Mouse (Mus musculus): Measurements from ENCODE around the gene Ado. TPM values are rescaled to one million over a fixed set of nuclear protein-coding genes. Genes with fewer than 3 reads are reported as not detected.

Ado gene
- 9.6 and 13.2 TPM in 2 replicates for polyA plus RNA-seq (2012; rRNA removed)

DNA sequence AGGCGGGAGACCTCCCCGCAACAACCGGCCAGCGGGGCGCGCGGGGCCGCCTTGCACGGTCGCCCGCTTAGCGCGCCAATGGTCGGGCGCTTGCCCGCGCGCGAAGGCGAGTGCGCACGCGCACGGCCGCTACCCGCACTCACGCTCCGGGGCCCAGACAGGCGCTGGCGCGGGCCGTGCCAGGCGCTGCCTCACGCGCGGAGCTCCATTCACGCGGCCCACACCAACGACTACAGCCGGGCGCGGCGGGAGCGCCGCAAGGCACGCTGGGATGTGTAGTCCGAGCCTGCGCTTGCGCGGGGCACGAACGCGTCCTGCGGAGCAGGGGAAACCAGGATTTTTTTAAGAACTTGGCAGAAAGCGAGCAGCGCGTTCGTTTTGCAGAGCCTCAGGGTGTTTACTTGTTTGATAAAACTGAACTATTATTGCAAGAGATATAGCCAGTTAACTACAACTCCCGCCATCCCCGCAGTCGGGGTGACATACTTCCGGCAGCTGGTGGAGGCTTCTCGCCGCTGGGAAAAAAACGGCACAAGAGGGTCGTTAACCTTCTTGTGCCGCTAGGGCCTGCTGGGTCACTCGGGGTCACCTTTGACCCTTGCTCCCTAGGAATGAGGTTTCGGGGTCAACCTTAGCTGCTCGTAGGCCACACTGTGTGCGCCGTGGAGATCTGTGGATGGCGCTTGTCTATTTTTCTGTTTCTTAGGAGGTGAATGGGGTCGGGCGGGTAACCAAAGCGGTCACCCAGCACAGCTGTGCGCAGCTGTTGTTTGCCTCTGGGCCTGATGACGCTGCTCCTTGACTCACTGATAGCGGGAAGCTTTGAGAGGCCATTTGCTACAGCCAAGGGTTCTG lies at the start of gene Ado:
Gene Ado (minus strand): TSS at position 79 of the 855 bp plus-strand sequence.
- under 1% methylated on average over 78 of the region's 79 CpGs for WGBS
- peak; percentile 73 to 76 for DNase-seq (ENCODE audit: low read depth in 1 of 2, low spot score in 2 of 2)
- peak within 1 kb of the TSS; percentile 93 for H3K27ac ChIP-seq (ENCODE audit: insufficient read depth, low read length)
- peaks cover 5% of the 10 kb centered on the region for H3K36me3 ChIP-seq (ENCODE audit: control insufficient read depth, insufficient read depth, low read length)
- no peaks in the 10 kb centered on the region for H3K27me3 ChIP-seq (ENCODE audit: control insufficient read depth, insufficient read depth, low read length)
- TF ChIP-seq CTCF (IDR thresholded peaks at IDR 0.05; ENCODE audit: extremely low read depth, insufficient read depth, insufficient read length, insufficient replicate concordance) (no peak), POLR2A (IDR thresholded peaks at IDR 0.05; ENCODE audit: low read depth, low read length) (peak; percentile 52)
- H3K4me1 ChIP-seq (ENCODE audit: control insufficient read depth, insufficient read depth, insufficient read length), result peaks cover 8% of the 10 kb centered on the region
- H3K4me3 ChIP-seq (ENCODE audit: extremely low read depth, insufficient read depth, insufficient read length), result peak within 1 kb of the TSS; percentile 88

DNA sequence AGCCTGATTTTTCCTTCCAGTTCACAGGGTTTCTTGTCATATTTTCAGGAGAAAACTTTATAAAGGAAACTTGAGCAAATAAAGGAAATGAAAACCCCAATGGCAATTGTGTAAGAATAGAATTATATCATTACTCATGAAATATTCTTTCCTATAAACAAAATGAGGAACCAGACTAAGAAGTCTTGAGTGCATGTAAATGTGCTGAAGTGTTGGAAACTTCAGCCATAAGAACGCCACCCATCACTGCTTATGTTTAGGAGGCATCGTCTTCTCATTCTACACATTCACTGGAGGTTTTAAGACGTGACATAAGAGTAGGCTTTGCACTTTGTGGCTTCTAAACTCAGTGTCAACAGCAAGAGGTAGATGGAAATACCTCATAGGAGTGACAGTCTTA lies 46.5 kb upstream of the Ado start:
- Histone ChIP-seq H3K4me1 (ENCODE audit: control insufficient read depth, insufficient read depth, insufficient read length) (peaks cover 12% of the 10 kb centered on the region; the same call in 1 of the 2 replicates), H3K27me3 (ENCODE audit: control insufficient read depth, insufficient read depth, low read length) (no peaks in the 10 kb centered on the region), H3K4me3 (ENCODE audit: extremely low read depth, insufficient read depth, insufficient read length) (no peak overlapping the region), H3K27ac (ENCODE audit: insufficient read depth, low read length) (no peak overlapping the region), H3K36me3 (ENCODE audit: control insufficient read depth, insufficient read depth, low read length) (no peaks in the 10 kb centered on the region)
- no peak for DNase-seq (ENCODE audit: low read depth in 1 of 2, low spot score in 2 of 2)
- WGBS, result 54% methylated on average over 3 of the region's 3 CpGs
- no peak for TF ChIP-seq CTCF (IDR thresholded peaks at IDR 0.05; ENCODE audit: extremely low read depth, insufficient read depth, insufficient read length, insufficient replicate concordance)
- no peak for TF ChIP-seq POLR2A (IDR thresholded peaks at IDR 0.05; ENCODE audit: low read depth, low read length)

DNA sequence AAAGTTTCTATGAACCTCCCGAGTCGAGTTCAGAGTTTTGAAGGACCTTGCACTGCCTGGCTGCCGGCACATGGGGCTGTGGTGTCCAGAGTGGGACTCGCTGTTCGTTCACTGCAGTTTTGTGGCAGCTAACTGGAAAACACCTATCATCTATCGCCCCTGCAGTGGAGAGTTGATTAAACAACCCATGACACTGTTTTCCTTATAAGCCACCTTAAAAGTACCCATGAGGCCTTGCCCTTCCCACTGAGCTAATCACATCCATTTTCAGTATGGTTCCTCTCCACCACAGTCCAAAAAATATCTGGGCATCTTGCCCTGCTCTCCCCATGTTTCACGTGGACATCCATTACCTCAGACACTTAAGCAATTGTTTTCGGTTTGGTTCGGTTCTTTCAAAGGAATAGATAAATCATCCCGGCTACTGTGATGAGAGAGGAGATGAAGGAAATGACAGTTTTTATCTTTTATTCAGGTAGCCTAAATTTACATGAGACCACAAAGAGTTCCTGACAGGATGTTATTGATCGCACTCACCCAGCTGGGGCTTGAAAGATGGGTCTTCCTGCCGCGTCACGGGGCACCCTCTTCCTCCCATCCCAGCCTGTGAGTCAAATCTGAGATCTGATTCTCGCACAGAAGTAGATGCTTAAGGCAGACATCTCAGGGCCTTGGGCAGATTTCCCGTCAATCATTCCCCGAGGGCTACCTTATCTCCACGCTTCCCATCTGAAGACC lies 37.3 kb upstream of the Ado start:
- H3K4me1 ChIP-seq (ENCODE audit: control insufficient read depth, insufficient read depth, insufficient read length), result peaks cover 26% of the 10 kb centered on the region; the same call in 1 of the 2 replicates
- peak; percentile 58 to 61 for DNase-seq (ENCODE audit: low read depth in 1 of 2, low spot score in 2 of 2)
- H3K4me3 ChIP-seq (ENCODE audit: extremely low read depth, insufficient read depth, insufficient read length), result no peak overlapping the region
- 49% methylated on average over 18 of the region's 18 CpGs for WGBS
- peak overlapping the region; percentile 47; the same call in 1 of the 2 replicates for H3K27ac ChIP-seq (ENCODE audit: insufficient read depth, low read length)
- TF ChIP-seq CTCF (IDR thresholded peaks at IDR 0.05; ENCODE audit: extremely low read depth, insufficient read depth, insufficient read length, insufficient replicate concordance) (no peak), POLR2A (IDR thresholded peaks at IDR 0.05; ENCODE audit: low read depth, low read length) (no peak)
- H3K36me3 ChIP-seq (ENCODE audit: control insufficient read depth, insufficient read depth, low read length), result no peaks in the 10 kb centered on the region
- H3K27me3 ChIP-seq (ENCODE audit: control insufficient read depth, insufficient read depth, low read length), result no peaks in the 10 kb centered on the region

DNA sequence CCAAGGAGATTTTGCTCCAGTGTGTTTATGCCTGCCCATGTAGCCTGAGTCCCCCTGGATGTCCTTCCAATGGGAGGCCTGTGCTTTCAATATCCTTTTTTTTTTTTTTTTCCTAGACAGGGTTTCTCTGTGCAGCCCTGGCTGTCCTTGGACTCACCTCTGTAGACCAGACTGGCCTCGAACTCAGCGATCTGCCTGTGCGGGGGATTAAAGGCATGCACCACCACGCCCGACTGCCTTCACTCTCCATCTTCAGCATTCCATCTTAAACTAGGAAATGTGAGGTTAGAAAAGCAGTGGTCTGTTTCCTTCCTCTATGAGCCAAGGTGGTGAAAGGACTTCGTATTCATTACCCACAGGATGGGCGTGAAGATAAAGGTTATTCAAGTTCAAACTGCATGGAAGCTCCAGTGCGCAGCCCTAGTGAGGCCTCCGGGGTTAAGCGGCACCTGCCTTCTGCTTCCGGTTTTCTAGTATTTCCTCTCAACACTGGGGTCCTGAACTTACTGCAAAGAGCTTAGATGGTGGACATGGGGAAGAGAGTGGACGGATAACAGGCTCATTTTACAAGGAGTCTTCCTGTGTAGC lies 33.0 kb upstream of the Ado start:
- peak; percentile 35 to 36 for DNase-seq (ENCODE audit: low read depth in 1 of 2, low spot score in 2 of 2)

DNA sequence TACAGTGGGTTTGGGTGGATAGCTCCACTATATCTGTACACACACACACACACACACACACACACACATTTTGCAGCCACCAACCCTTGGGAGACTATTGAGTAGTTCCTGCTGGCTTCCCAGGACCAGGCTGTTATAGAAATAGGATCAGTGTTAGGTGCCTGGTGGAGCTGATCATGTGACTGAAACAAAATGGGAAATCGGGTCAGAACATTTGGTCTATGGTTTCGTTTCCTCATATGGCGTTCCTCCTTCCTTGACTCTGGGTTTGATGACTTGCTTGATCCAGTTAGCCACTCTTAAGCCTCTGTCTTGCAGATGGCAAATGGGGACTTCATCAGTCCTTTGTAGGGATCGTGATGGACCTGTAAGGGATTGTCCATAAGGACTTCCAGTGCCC lies 31.1 kb upstream of the Ado start:
- DNase-seq (ENCODE audit: low read depth in 1 of 2, low spot score in 2 of 2), result no peak

More for the DNA sequence above, 33.0 kb upstream of the Ado start:
- 13% methylated on average over 12 of the region's 12 CpGs for WGBS
- TF ChIP-seq POLR2A (IDR thresholded peaks at IDR 0.05; ENCODE audit: low read depth, low read length) (no peak), CTCF (IDR thresholded peaks at IDR 0.05; ENCODE audit: extremely low read depth, insufficient read depth, insufficient read length, insufficient replicate concordance) (no peak)
- H3K4me1 ChIP-seq (ENCODE audit: control insufficient read depth, insufficient read depth, insufficient read length), result peaks cover 26% of the 10 kb centered on the region; the same call in 1 of the 2 replicates
- no peaks in the 10 kb centered on the region for H3K36me3 ChIP-seq (ENCODE audit: control insufficient read depth, insufficient read depth, low read length)
- H3K27ac ChIP-seq (ENCODE audit: insufficient read depth, low read length), result no peak overlapping the region
- H3K27me3 ChIP-seq (ENCODE audit: control insufficient read depth, insufficient read depth, low read length), result no peaks in the 10 kb centered on the region
- H3K4me3 ChIP-seq (ENCODE audit: extremely low read depth, insufficient read depth, insufficient read length), result no peak overlapping the region

DNA sequence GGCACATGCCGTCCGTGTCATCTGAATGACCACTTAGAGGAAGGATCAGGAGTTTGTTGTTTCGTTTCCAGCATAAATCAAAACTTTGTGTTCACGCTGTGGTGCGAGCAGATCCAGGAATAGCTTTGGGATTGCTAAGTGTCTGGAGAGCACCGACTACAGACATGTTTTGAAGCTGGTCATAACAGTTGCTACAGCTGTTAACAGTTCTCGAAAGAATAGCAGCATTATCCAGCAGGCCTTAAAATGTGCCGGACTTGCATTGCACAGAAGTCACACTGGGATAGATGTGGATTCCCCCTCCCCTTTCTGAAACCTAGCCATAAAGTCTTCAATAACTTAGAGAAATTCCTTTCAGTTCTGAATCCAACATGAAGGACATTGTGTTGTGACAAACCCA lies 24.6 kb upstream of the Ado start:
- H3K36me3 ChIP-seq (ENCODE audit: control insufficient read depth, insufficient read depth, low read length), result no peaks in the 10 kb centered on the region
- TF ChIP-seq POLR2A (IDR thresholded peaks at IDR 0.05; ENCODE audit: low read depth, low read length) (no peak), CTCF (IDR thresholded peaks at IDR 0.05; ENCODE audit: extremely low read depth, insufficient read depth, insufficient read length, insufficient replicate concordance) (no peak)
- no peak overlapping the region for H3K27ac ChIP-seq (ENCODE audit: insufficient read depth, low read length)
- H3K27me3 ChIP-seq (ENCODE audit: control insufficient read depth, insufficient read depth, low read length), result no peaks in the 10 kb centered on the region
- H3K4me3 ChIP-seq (ENCODE audit: extremely low read depth, insufficient read depth, insufficient read length), result no peak overlapping the region
- 92% methylated on average over 8 of the region's 8 CpGs for WGBS
- H3K4me1 ChIP-seq (ENCODE audit: control insufficient read depth, insufficient read depth, insufficient read length), result no peaks in the 10 kb centered on the region
- DNase-seq (ENCODE audit: low read depth in 1 of 2, low spot score in 2 of 2), result no peak

More for the DNA sequence above, 31.1 kb upstream of the Ado start:
- 67% methylated on average over 4 of the region's 4 CpGs for WGBS
- Histone ChIP-seq H3K27me3 (ENCODE audit: control insufficient read depth, insufficient read depth, low read length) (no peaks in the 10 kb centered on the region), H3K27ac (ENCODE audit: insufficient read depth, low read length) (no peak overlapping the region), H3K4me1 (ENCODE audit: control insufficient read depth, insufficient read depth, insufficient read length) (peaks cover 13% of the 10 kb centered on the region; the same call in 1 of the 2 replicates), H3K36me3 (ENCODE audit: control insufficient read depth, insufficient read depth, low read length) (no peaks in the 10 kb centered on the region), H3K4me3 (ENCODE audit: extremely low read depth, insufficient read depth, insufficient read length) (no peak overlapping the region)
- TF ChIP-seq CTCF (IDR thresholded peaks at IDR 0.05; ENCODE audit: extremely low read depth, insufficient read depth, insufficient read length, insufficient replicate concordance) (no peak), POLR2A (IDR thresholded peaks at IDR 0.05; ENCODE audit: low read depth, low read length) (no peak)
